Mouse (Mus musculus) myocyte (in vitro differentiated cells): ENCODE data around the gene 4930469K13Rik.

Experiments
- MYOG ChIP-seq, 3 experiments: IDR thresholded peaks; one replicate each; pipeline ENCODE4 v1.6.1; 2011; ENCODE audit warnings: control low read depth in 2 of 3, low read depth in 2 of 3, mild to moderate bottlenecking in 2 of 3; ENCODE audit not compliant: insufficient read length in 2 of 3, control insufficient read depth in 1 of 3, insufficient read depth in 1 of 3
- POLR2A ChIP-seq: IDR thresholded peaks from one replicate; pipeline ENCODE4 v1.6.1; 2011; ENCODE audit warnings: low read depth, mild to moderate bottlenecking, control low read depth, moderate library complexity; ENCODE audit not compliant: insufficient read length
- POLR2AphosphoS2 ChIP-seq: IDR thresholded peaks from one replicate; pipeline ENCODE4 v1.6.1; 2011; ENCODE audit warnings: low read depth, control low read depth; ENCODE audit not compliant: insufficient read length
- SRF ChIP-seq: IDR thresholded peaks from one replicate; pipeline ENCODE4 v1.6.1; 2011; ENCODE audit warnings: low read depth; ENCODE audit not compliant: control insufficient read depth, insufficient read length
- TCF12 ChIP-seq: IDR thresholded peaks from one replicate; pipeline ENCODE4 v1.6.1; 2011; ENCODE audit warnings: mild to moderate bottlenecking, control low read depth; ENCODE audit not compliant: poor library complexity, insufficient read depth, severe bottlenecking
- TCF3 ChIP-seq: IDR thresholded peaks from one replicate; pipeline ENCODE4 v1.6.1; 2011; ENCODE audit warnings: low read depth, control low read depth; ENCODE audit not compliant: insufficient read length
- USF1 ChIP-seq: IDR thresholded peaks from one replicate; pipeline ENCODE4 v1.6.1; 2011; ENCODE audit warnings: low read depth, mild to moderate bottlenecking, control low read depth, moderate library complexity

- no peak for TF ChIP-seq TCF3
- no peak for TF ChIP-seq POLR2A
- no peak for TF ChIP-seq TCF12
- TF ChIP-seq MYOG (IDR thresholded peaks at IDR 0.05; ENCODE audit: control insufficient read depth in 1 of 3, insufficient read depth in 1 of 3, insufficient read length in 2 of 3, low read depth in 2 of 3), result no peak
- no peak for TF ChIP-seq USF1
- no peak for TF ChIP-seq POLR2AphosphoS2
- no peak for TF ChIP-seq SRF
Measured at GRCm38 (mm10) chr11:34000416-34000815, 97.9 kb downstream of the 4930469K13Rik start.
